In the genomic region with DNA sequence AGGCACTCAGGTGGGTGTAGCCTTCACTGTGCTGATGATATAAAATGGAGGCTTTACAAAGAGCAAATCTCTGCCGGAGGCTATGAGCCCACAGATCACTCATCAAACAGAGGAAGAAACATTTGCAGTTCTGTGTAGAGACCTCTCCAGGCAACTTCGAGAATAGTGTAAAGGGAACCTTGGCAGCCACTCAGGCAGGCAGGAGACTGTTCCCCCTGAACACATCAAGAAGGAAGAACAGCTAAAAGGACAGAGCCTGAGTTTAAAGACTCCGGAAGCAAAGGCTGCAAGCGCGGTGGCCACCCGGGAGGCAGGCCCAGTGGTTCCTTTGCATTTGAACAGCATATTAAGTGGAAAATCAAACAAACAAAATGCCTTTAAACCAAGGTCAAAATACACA, we compare ENCODE assay signal across 8 mouse cellular contexts. TPM values are rescaled to one million over a fixed set of nuclear protein-coding genes. Genes with fewer than 3 reads are reported as not detected.
DNase-seq lines count a peak whose midpoint lies in the region; ATAC-seq lines count a peak whose summit lies in the region.

No protein-coding gene starts in this region.

- peak; percentile 55 to 61 for DNase-seq in left cerebral cortex, postnatal 25 days (ENCODE audit: low spot score in 2 of 2)
- no peak for DNase-seq in left cerebral cortex, adult 8-10 months (ENCODE audit: low spot score in 2 of 2)
- DNase-seq in adrenal gland, postnatal 36 days, result peak; percentile 33 to 49
- peak; percentile 43 for DNase-seq in kidney, adult 9 months
- DNase-seq in lung, postnatal 14 days, result peak; percentile 50
- no peak for DNase-seq in MN1 (ENCODE audit: low spot score)

- peaks cover 36% of the 10 kb centered on the region for H3K4me1 ChIP-seq in forebrain, embryonic 16.5 days (replicated peaks; ENCODE audit: control insufficient read depth, insufficient read depth, low read length)
- H3K4me1 ChIP-seq in stomach, embryonic 15.5 days, result peaks cover 25% of the 10 kb centered on the region

- no peak for ATAC-seq in forebrain, embryonic 16.5 days
- no peak for ATAC-seq in stomach, embryonic 15.5 days (ENCODE audit: insufficient read depth, low FRiP score, low read depth)

- H3K9ac ChIP-seq in forebrain, embryonic 16.5 days (replicated peaks; ENCODE audit: low read depth, low read length), result peak overlapping the region; percentile 45
- no peak overlapping the region for H3K9ac ChIP-seq in stomach, embryonic 15.5 days

- H3K36me3 ChIP-seq in forebrain, embryonic 16.5 days (ENCODE audit: control insufficient read depth, insufficient read depth), result no peaks in the 10 kb centered on the region
- no peaks in the 10 kb centered on the region for H3K36me3 ChIP-seq in stomach, embryonic 15.5 days

- H3K9me3 ChIP-seq in forebrain, embryonic 16.5 days (ENCODE audit: control insufficient read depth, low read length), result no peaks in the 10 kb centered on the region
- no peaks in the 10 kb centered on the region for H3K9me3 ChIP-seq in stomach, embryonic 15.5 days

- no peaks in the 10 kb centered on the region for H3K27me3 ChIP-seq in forebrain, embryonic 16.5 days (replicated peaks; ENCODE audit: control insufficient read depth, insufficient read depth, low read length)
- no peaks in the 10 kb centered on the region for H3K27me3 ChIP-seq in stomach, embryonic 15.5 days (replicated peaks)

- under 1% methylated on average over 6 of the region's 6 CpGs for WGBS in forebrain, embryonic 16.5 days
- 4% methylated on average over 6 of the region's 6 CpGs for WGBS in stomach, embryonic 15.5 days

- intact Hi-C loops in left cerebral cortex, postnatal 25 days (cut with DNase I), result loop anchor here (2.0 to 5.0 kb wide), 5 partner anchors 42 to 502 kb away; a partner anchor contains a TSS

- peak overlapping the region; percentile 77 for H3K4me3 ChIP-seq in forebrain, embryonic 16.5 days (replicated peaks; ENCODE audit: low read length)
- H3K4me3 ChIP-seq in stomach, embryonic 15.5 days (replicated peaks), result peak overlapping the region; percentile 70

- peak overlapping the region; percentile 12; the same call in 1 of the 2 replicates for H3K27ac ChIP-seq in forebrain, embryonic 16.5 days (ENCODE audit: low read length)
- H3K27ac ChIP-seq in stomach, embryonic 15.5 days, result no peak overlapping the region

- H3K4me2 ChIP-seq in forebrain, embryonic 16.5 days (ENCODE audit: low read length), result peak overlapping the region; percentile 68
- peak overlapping the region; percentile 70 for H3K4me2 ChIP-seq in stomach, embryonic 15.5 days

RNA-seq across cellular contexts. Expression of a gene that starts 2.2 kb away (rescaled TPM):
- total RNA-seq in left cerebral cortex, postnatal 25 days (2021), result 100 to 1,000 TPM; 232 to 236 TPM
- 100 to 1,000 TPM; 216 to 240 (median 236) TPM for total RNA-seq in left cerebral cortex, adult 8-10 months (2022)
- 100 to 1,000 TPM; 145 to 188 TPM for total RNA-seq in adrenal gland, postnatal 36 days (2021)
- 75.7 and 84.2 TPM in 2 replicates for polyA plus RNA-seq in forebrain, embryonic 16.5 days (2015; fragmentation: Nextera tagmentation; extraction: Ambion mirVana)
- 74.8 and 77.7 TPM in 2 replicates for polyA plus RNA-seq in stomach, embryonic 15.5 days (2015; fragmentation: Nextera tagmentation; extraction: Ambion mirVana)

Comparison
In these comparisons a context has a peak if more than half of its experiments do, and no peak if none do; other contexts are left out.
1. DNase-seq: peak in left cerebral cortex, postnatal 25 days (2 of 2), adrenal gland, postnatal 36 days (2 of 2), kidney, adult 9 months (single experiment) and lung, postnatal 14 days (single experiment); none in left cerebral cortex, adult 8-10 months (0 of 2) and MN1 (single experiment).